Mouse (Mus musculus) layer of hippocampus, postnatal 36 days (tissue): ENCODE measurements around the gene Tmem135. TPM values are rescaled to one million over a fixed set of nuclear protein-coding genes. Genes with fewer than 3 reads are reported as not detected.
"Not testable (repeated sequence)": the region's sequence is repeated elsewhere in the genome, so short reads cannot be mapped to it uniquely, and the experiment has no call there.

Experiments used
- DNase-seq, 2 experiments: peaks; one replicate each; pipeline ENCODE4 v3.0.0; 2022
- total RNA-seq, 2 experiments: library from RNA; stranded (reverse); gene quantifications; 2 replicates each; pipeline ENCODE4 v1.2.3; 2021

Gene Tmem135
- total RNA-seq, 2 experiments from 2014 or later: 72.9 to 82.2 TPM

DNA sequence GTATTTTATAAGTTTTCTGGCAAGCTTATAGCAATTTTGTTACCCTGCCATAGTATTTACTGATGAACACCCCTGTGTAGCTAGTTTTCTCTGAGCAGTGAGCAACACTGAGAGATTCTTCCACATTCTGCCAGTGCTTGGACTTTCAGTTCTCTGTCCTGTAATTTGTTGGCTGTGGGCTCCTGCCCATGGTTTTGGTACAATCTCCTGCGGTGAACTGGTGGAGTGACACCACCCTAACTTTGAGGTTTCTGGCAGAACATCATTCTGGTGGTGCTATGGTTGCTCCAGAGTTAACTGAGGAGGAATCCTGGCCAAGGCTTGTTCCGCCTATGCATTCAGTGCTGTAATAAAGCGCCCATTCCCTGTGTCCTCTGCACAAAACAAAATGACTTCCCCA lies 21.1 kb downstream of the Tmem135 start:
- no peak for DNase-seq

DNA sequence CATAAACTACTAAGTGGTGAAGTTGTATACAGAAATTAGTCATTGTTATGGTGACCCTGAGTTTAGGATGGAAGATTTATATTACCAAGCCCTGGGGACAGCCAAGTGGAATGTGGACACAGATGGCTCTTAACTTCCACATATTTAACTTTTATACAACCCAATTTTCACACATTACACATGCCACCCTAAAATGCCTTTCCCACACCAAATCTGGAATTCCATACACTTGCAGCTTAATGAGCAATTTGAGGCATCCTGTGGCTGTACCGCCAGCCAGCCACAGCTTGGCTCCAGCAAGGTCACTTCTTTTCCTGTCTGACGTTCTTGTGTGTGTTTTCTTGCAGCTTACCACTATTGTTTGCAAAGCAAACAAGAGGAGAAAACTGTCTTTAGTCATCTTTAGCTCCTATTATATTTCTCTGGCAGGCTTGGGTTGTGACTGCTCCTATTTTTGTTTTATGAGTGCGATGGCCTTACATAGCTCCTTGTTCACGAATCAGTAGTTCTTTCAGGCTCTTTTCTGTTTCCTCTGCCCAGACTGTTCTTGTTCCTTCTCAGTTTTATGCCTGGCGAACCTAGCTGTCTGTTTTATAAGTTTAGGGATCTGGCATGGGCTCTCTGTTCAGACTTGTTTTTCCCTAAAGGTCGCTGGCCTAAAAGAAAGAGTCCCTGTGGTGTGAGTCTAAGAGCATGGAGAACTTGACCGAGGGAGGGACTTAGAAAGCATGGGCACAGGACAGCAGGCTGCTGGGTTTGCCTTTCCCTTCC lies 22.9 kb downstream of the Tmem135 start:
- DNase-seq: no peak

DNA sequence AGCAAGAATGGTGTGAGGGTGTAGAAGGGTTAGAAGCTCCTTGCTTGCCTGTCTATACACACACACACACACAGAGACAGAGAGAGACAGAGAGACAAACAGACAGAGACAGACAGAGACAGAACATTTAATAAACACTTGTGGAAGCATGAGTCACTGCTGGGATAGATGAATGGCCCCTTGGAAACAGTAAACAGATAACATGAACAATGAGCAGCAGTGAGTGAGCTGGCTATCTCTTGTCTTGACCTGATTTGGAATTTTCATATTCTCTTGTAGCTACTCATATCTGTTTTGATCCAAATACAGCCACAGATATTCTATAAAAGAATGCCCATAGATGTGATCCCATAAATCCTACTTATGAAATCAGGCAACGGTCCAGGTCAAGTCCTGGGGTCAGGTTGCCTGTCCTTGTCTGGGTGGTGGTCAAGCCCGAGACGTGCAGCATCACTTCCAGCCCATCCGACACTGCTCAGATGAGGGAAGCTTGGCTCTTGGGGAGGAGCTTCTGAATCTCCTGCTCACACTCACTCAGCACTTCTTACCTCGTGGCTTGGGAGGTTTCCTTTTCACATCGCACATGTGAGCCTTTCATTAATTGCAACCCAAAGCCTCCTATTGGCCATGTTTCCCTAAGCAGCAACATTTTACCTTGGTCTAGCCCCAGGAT lies 32.3 kb downstream of the Tmem135 start:
- no peak for DNase-seq

DNA sequence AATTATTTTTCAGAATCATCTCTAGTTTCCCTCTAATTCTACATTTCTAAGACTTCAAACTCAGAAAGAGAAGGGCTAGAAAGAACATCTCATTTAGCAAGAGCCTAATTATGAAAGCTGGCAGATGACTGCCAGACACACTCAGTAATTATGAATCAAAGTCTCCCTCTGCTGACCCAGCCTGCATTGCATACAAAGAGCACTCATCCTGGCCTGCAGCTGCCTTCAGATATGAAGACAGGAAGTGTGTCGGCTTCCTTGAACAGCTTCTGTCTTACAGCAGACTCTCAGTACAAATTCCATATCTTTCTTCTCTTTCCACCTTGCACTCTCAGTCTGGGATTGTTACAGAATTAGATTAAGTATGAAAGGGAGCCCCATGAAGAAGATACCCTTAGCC lies 33.1 kb downstream of the Tmem135 start:
- peak; percentile 11 to 15 for DNase-seq

DNA sequence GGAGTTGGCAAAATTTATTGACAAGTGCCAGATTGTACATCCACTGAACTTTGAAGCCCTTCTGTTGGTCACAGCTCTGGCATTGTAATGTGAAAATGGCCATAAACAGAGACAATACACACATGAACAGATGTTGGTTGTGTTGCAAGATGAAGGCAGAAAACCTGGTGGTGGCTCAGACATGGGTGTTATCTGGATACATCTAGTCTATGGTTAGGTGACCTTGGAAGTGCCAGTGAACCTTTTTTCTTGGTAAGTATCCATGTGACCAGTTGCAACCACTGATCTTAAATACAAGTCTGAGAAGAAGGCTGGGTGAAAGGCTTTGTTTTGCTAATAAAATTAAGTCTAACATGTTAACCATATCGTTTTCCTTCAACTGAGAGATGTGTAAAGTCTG lies 33.9 kb downstream of the Tmem135 start:
- DNase-seq: no peak

DNA sequence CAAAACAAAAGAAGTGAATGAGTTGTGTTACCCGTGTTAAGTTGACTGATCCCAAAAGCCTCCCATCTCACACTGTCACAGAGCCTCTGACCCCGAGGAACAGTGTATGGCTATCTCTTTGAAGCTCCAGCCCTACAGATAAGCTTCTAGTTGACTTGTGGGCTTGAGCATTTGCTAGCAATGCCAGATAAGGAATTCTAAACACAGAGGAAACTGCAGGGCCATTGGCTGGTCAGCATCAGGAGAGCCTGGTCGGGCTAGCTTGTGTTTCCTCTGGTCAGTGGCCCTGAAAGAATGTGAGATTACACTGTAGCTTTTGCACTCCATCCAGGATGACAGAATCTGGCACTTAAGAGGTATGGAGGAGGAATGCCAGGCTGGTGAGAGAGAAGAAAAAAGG lies 36.4 kb downstream of the Tmem135 start:
- DNase-seq: no peak

DNA sequence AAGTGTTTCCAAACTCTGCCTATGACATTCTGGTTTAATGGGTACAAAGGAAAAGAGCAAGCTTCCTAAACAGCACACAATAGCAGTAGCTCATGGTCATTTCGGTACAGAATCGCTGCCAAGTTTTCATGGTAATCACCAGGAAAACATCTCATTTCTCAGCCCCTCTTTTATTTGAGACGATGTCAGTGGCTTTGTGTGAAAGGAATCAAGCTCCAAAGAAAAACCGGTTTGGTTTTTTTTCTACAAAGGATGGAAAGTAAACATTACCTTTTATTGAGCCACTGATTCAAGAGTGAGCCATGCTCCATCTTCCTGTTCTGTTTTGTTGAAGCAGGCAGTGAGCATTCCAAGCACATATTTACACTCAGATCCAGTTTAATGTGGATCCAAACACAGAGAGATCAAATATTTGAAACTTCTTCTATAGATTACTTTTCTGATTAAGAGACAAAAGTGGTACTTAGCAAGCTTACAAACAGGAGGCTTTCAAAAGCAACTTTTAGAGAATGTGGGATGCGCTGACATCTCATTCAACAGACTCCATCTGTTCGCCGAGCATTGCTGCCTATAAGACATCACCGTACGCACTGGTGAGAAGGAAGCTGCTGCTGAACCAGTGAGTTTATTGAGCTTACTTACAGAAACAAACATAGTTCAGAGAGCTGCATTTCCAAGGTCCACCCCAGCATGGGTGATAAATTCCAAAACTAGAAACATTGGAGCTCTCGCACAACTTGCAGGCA lies 38.7 kb downstream of the Tmem135 start:
- DNase-seq: no peak

DNA sequence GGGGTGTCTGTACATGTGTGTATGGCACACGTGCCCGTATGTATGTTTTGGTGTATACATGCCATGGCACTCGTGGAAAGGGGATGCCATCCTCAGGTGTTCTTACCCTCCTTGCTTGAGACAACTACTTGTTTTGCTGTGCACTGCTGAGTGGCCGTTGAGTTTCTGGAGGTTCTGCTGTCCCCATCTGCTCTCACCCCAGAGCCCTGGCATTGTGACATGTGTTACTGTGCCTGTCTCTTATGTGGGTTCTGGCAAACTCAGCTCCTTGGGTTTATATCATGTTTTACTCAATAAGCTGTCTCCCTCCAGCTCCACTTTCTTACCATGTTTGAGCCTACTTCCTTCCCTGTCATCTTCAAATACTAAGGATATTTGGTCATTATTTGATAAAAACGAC lies 40.0 kb downstream of the Tmem135 start:
- DNase-seq: no peak

DNA sequence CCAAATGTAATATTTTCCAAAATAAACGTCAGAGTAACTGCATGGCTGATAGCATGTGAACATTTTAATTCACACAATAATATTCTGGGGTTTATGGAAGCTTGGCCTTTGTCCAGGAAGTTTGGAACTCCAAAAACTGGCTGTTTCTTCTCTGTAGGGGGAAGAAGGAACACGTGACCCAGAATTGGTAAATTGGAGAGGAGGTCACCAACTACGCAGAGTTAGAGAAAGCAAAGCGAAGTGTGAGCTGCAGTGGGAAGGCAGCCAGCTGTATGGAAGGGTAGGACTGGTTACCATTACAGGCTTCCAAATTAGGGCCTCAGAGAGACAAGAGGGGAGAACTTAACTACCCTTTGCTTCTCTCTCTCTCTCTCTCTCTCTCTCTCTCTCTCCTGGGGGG lies 47.7 kb downstream of the Tmem135 start:
- DNase-seq: no peak

DNA sequence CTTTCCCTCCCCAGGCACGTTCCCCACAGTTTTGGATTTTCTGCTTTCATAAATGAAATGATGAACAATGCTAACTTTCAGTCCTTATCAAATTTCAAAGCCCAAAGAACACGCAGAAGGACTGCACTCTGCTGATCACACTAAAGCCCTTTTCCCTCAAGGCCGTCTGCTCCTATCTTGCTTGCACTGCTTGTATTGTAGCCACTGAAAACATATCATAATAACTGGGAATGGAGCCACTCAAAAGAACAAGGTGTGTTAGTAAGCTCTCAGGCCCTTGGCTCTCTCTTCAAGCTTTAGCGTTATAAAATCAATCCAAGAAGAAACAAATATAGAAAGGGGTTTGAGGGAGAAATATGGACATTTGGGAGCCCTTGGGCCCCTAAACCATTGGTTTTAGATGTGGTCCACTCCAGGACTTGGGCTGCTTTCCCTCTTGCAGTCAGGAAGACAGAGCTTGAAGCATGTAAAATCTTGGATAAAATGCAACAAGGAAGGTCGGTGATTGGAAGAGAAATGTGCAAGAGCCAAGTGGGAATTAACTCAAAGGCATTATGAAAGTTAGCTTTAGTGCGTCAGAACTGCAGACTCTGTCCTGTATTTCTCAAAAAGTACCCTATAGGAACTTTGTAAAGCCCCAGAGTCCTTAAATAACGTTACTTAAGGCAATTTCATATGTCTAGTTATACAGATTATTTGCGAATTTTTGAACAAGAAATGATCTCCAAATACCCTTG lies 48.3 kb downstream of the Tmem135 start:
- DNase-seq: no peak

DNA sequence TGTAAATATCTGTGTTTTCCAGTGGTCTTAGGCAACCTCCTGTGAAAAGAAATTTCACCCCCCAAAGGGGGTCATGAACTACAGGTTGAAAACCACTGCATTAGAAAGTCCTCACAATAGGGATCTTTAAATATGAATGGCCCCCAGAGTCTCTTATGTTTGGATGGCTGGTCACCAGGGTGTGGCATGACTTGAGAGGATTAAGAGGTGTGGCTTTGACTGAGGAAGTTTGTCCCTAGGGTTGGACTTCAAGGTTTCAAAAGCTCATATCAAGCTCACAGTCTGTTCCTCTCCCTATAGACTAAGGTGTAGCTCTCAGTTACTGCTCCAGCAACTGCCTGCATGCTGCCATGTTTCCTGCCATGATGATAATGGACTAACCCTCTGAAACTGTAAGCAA lies 62.0 kb downstream of the Tmem135 start:
- no peak for DNase-seq

DNA sequence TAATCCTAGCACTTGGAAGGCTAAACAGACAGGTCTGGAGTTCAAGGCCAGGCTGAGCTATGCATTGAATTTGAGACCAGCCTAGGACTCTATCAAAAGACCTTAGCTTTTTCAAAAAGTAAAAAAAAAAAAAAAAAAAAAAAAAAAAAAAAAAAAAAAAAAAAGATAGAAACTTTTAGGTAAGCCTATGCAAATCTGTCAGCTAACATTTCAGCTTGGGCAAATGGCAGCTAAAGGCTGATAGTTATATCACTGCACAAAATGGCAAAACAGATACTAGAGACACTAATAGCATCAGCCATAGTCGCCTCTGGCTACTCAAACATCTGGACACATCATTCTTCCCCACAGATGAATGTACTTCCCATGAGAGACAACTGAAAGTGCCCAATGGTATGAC lies 64.2 kb downstream of the Tmem135 start:
- no peak for DNase-seq

DNA sequence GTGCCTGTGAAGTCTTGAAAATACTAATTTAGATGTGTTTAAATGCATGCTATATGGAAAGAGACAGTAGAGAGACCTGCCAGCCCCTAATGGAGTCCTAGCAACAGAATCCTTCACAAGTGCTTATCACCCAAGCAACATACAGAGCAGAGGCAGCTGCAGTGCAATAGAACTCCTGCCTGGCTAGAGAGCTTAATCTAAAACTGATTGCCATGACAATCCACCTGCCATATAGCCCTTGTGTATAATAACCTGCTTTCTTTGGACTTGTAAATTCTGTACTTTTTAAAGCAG lies 64.9 kb downstream of the Tmem135 start:
- no peak for DNase-seq

DNA sequence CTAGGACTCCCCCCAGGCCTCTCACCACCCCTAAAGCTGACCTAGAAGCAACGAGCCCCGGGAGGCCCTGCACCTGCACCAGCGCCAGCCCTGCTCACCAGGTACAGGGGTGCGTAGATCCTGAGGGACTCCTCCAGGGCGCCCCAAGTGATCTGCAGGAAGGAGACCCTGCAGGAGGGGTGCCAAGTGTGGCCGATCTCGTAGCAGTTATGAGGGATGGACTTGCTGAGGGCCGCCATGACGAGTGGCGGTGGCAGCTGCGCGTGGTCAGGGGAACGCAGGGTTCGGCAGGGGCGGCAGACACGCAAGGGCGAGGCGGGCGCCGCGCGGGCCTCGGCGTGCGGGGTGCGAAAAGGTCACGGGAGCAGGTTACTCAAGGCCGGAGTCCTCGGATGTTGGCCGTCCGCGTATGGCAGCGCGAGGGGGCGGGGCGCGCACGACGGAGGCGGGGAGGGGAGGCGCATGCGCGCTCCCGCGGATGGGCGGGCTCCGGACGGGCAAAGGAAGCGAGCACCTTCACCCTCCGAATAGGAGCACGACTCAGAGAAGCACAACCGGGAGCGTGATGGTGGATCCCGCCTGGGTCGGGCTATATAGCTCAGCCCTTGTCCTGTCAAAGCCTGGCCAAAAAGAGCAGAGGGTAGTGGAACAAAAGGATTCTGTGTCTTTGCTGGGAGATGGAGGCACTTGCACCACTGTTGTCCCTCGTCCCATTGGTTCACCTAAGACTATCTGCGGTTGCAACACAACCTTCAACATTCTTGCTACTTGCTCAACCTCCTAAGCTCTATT lies 65.5 kb downstream of the Tmem135 start:
- peak; percentile 92 to 93 for DNase-seq

DNA sequence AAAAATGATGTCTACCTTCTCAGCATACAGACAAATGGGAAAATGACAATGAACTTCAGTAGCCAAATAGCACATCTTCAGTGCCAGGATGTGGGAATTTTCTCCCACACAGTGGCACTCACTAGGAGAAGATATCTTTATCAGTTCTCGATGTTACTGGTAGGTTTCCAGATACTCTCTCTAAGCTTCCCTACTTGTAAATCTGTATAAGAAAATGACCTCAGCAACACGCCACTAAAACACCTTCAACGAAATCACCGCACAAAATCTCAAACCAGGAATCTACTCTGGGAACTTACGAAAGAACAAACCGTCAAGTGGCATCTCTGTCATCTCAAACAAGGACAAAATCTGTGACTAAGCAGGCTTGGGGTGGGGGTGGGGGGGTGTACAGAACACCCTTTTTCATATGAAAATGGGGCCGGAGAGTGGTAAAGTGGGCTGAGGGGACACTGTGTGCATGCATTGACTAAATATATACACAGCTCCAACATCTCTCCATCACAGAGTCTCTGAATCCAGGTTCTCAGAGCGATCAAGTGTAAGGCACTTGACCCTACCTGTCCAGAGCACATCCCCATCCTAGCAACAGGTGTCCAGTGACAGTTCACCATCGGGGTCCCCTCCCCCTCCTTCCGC lies 66.2 kb downstream of the Tmem135 start:
- no peak for DNase-seq

DNA sequence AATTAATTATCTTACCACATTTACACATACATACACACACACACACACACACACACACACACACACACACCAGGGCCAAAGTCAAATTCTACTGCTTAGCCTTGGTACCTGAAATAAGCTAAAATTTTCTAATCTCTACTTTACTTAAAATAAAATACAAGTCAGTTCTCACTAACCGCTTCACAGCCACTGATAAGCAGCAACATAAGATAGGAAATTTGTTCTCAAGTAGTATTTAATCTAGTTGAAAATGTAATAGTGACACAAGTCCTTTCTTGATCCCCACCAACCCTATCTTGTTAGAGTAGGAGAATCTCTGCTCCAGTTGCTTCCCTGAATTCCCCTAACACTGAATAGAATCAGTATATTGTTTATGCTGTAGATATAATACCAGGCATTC lies 67.6 kb downstream of the Tmem135 start:
- DNase-seq: no peak

DNA sequence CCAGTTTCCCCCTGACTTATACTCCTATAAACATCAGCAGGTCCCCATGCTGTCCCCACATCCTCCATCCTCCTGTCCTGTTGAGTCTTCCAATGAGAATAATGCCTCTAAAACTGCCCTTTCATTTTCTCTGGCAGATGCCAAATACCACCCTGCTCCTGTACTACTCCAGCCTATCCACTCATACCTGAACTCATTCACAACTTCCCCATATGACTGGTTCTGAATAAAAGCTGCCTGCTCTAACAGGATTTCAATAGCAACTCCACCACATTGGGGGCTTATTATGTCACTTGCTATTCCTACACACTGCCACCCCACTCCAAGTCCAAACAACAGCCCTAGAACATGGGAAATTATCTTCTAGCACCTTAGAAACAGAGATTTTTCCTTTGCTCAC lies 68.7 kb downstream of the Tmem135 start:
- DNase-seq: no peak

DNA sequence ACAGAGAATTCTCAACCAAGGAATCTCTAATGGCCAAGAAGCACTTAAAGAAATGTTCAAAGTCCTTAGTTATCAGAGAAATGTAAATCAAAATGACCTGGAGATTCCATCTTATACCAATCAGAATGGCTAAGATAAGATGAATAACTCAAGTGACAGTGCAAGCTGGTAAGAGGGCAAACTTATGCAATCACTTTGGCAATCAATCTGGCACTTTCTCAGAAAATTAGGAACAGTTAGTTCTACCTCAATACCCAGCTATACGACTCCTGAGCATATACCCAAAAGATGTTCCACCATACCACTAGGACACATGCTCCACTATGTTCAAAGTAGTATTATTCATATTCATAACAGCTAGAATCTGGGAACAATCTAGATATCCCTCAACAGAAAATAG lies 74.1 kb downstream of the Tmem135 start:
- no peak for DNase-seq

DNA sequence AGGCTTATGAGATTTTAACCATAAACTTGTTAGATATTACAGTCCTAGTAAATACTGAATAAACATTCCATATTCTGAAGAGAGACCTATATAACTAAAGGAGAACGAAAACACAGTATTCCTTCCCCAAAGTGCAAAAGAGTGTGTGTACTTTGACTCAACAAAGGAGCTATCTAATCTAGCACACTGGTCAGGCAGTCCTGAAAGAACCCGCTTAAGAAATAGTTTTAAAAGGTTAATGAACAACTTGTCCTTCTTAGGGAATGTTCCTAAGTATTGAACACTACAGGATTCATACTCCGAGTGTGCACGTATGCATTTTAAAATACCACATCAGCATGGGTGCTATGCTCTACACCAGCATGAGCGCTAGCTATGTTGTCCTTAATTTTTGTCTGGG lies 76.3 kb downstream of the Tmem135 start:
- DNase-seq: no peak

DNA sequence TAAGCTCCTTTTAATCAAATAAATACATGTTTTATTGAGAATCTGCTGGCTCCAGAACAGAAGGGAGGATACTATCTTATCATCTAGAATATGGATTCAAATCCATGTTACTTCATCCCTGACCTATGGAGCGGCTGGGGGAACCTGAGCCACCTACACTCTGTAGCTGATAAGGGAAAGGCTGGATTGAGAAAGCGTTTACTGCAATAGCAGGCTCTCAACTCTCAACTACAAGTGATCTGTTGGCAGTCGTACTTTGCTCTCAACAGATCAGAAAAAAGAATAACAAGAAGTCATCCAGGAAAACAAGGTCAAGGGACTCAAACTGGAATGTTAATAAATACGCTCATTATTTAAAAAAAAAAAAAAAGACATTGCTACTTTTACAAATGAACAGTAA lies 77.3 kb downstream of the Tmem135 start:
- DNase-seq: no peak

DNA sequence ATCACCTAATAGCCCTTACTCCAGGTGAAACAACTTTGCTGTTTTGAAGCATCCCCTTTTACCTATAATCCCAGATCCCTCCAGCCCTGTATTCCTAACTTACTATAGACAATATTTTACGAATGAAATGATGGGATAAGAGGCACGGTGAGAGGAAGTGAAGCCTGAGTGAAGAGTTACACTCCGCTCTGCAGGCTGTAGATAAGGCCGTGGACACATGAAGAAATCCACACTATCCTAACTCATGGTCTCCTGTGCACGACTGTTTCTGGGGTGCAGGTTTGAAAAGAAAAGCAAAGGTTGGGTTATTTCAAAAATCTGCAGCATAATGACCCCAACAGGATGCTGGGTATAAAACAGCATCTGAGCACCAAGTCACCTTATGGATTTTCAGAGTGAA lies 77.8 kb downstream of the Tmem135 start:
- DNase-seq: no peak

DNA sequence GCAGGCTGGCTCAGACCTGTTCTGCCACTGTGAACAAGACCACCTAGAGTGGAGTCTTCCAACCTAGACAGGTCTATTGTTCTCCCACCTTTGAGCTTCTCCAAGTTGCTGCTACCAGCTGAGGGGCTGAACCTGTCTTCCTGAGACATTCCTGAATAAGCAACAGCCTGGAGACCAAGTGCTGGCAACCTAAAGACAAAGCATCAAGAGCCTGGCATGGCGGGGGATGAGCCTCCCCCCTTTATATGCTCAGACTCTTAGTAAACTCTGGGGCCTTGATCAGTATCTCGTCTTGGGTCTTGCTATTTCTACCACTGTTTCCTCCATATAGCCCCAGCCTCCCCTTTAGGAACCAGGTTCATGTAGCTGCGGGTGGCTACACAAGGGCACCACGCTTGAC lies 81.3 kb downstream of the Tmem135 start:
- not testable (repeated sequence) for DNase-seq
